Mouse (Mus musculus) CD8-positive naive resting alpha-beta T cell, adult 2 months (primary cell): Measurements from ENCODE around the gene Rnf207.

Source experiments
- DNase-seq, 2 experiments: peaks; one replicate each; pipeline ENCODE4 v3.0.0; 2022; ENCODE audit warnings: low read depth in 2 of 2, low spot score in 2 of 2

Gene Rnf207

GRCm38 (mm10) chr4:152273191-152273590, 45.6 kb downstream of the Rnf207 start:
- no peak for DNase-seq

- no peak for DNase-seq
Observed at GRCm38 (mm10) chr4:152272449-152273049, 46.2 kb downstream of the Rnf207 start.

GRCm38 (mm10) chr4:152272006-152272405, 46.8 kb downstream of the Rnf207 start:
- no peak for DNase-seq

- DNase-seq = no peak
Observed at GRCm38 (mm10) chr4:152271334-152271733, 47.5 kb downstream of the Rnf207 start.

GRCm38 (mm10) chr4:152270599-152270998, 48.2 kb downstream of the Rnf207 start:
- DNase-seq = no peak

GRCm38 (mm10) chr4:152269967-152270366, 48.8 kb downstream of the Rnf207 start:
- no peak for DNase-seq

GRCm38 (mm10) chr4:152267748-152268369, 50.9 kb downstream of the Rnf207 start:
- no peak for DNase-seq

GRCm38 (mm10) chr4:152266236-152266895, 52.4 kb downstream of the Rnf207 start:
- no peak for DNase-seq

GRCm38 (mm10) chr4:152265791-152266190, 53.0 kb downstream of the Rnf207 start:
- no peak for DNase-seq

- DNase-seq = no peak
Observed at GRCm38 (mm10) chr4:152264867-152265568, 53.8 kb downstream of the Rnf207 start.

- DNase-seq = no peak
Observed at GRCm38 (mm10) chr4:152264177-152264530, 54.6 kb downstream of the Rnf207 start.

- no peak for DNase-seq
Observed at GRCm38 (mm10) chr4:152263512-152264176, 55.1 kb downstream of the Rnf207 start.

GRCm38 (mm10) chr4:152263089-152263488, 55.7 kb downstream of the Rnf207 start:
- DNase-seq = no peak

GRCm38 (mm10) chr4:152262187-152262586, 56.6 kb downstream of the Rnf207 start:
- no peak for DNase-seq

GRCm38 (mm10) chr4:152260451-152260850, 58.3 kb downstream of the Rnf207 start:
- no peak for DNase-seq

GRCm38 (mm10) chr4:152257070-152257469, 61.7 kb downstream of the Rnf207 start:
- no peak for DNase-seq
